Mouse (Mus musculus) intestine, postnatal 0 days (tissue): ENCODE measurements at regions not wholly inside any gene's neighbourhood (a gene's known extent, or its start where the extent isn't known, plus 50 kb on each side); places are given as distances from the start of the nearest gene placed in this dataset.

Experiments used
- ATAC-seq: fragments of 200-750 bp; cut with Nextera tagmentation; 2 replicates; pipeline ENCODE4 v1.8.0; 2017; ENCODE audit warnings: mild to moderate bottlenecking, moderate TSS enrichment, moderate library complexity
- H3K27ac ChIP-seq: fragments of 300-500 bp; sonication (generic); 2 replicates; pipeline ENCODE4 v1.5.1; 2014; ENCODE audit warnings: mild to moderate bottlenecking, low read depth, low read length, moderate library complexity
- H3K27me3 ChIP-seq: fragments of 300-500 bp; sonication (generic); replicated peaks from 2 replicates; pipeline ENCODE4 v1.6.1; 2014; ENCODE audit warnings: low read length, mixed read lengths; ENCODE audit not compliant: control insufficient read depth, insufficient read depth
- H3K36me3 ChIP-seq: fragments of 300-500 bp; sonication (generic); 2 replicates; pipeline ENCODE4 v1.6.1; 2014; ENCODE audit warnings: mild to moderate bottlenecking, moderate library complexity; ENCODE audit not compliant: control insufficient read depth, insufficient read depth
- H3K4me1 ChIP-seq: fragments of 300-500 bp; sonication (generic); replicated peaks from 2 replicates; pipeline ENCODE4 v1.6.1; 2014; ENCODE audit warnings: antibody characterized with exemption, low read length, mixed read lengths; ENCODE audit not compliant: control insufficient read depth, insufficient read depth
- H3K4me2 ChIP-seq: fragments of 300-500 bp; sonication (generic); replicated peaks from 2 replicates; pipeline ENCODE4 v1.6.1; 2014; ENCODE audit warnings: low read depth, mild to moderate bottlenecking, moderate library complexity
- H3K4me3 ChIP-seq: fragments of 300-500 bp; sonication (generic); 2 replicates; pipeline ENCODE4 v1.5.1; 2014; ENCODE audit warnings: low read depth, low read length
- H3K9ac ChIP-seq: fragments of 300-500 bp; sonication (generic); 2 replicates; pipeline ENCODE4 v1.6.1; 2014; ENCODE audit warnings: mild to moderate bottlenecking, low read depth, low read length
- H3K9me3 ChIP-seq: fragments of 300-500 bp; sonication (generic); 2 replicates; pipeline ENCODE4 v1.6.1; 2016; ENCODE audit warnings: mixed run types; ENCODE audit not compliant: control insufficient read depth
- CTCF ChIP-seq: sonication (generic); IDR thresholded peaks from 2 replicates; pipeline ENCODE4 v1.5.1; 2016; ENCODE audit warnings: low read depth, mild to moderate bottlenecking, control low read depth, antibody characterized with exemption, moderate library complexity
- WGBS: fragments of 180-500 bp; shearing (Covaris S2); extraction: QIAGEN DNeasy Blood & Tissue Kit; methylation state at CpG from one replicate; pipeline ENCODE4 v1.1.7; 2014; 5-methylcytosine and 5-hydroxymethylcytosine counted together

GRCm38 (mm10) chr13:6802243-6803157 is 153.9 kb upstream of the Pfkp start:
- no peak overlapping the region for H3K4me3 ChIP-seq
- no peak overlapping the region for H3K9ac ChIP-seq
- no peaks in the 10 kb centered on the region for H3K36me3 ChIP-seq
- no peak for ATAC-seq
- H3K9me3 ChIP-seq, result no peaks in the 10 kb centered on the region
- no peaks in the 10 kb centered on the region for H3K4me1 ChIP-seq
- H3K27me3 ChIP-seq, result no peaks in the 10 kb centered on the region
- TF ChIP-seq CTCF, result no peak
- H3K4me2 ChIP-seq, result no peak overlapping the region
- H3K27ac ChIP-seq, result no peak overlapping the region
- 58% methylated on average over 5 of the region's 5 CpGs for WGBS

GRCm38 (mm10) chr13:6767936-6768588 is 119.5 kb upstream of the Pfkp start:
- no peak overlapping the region for H3K4me2 ChIP-seq
- H3K27me3 ChIP-seq, result no peaks in the 10 kb centered on the region
- no peak overlapping the region for H3K9ac ChIP-seq
- H3K9me3 ChIP-seq, result no peaks in the 10 kb centered on the region
- no peak overlapping the region for H3K4me3 ChIP-seq
- TF ChIP-seq CTCF, result no peak
- no peaks in the 10 kb centered on the region for H3K36me3 ChIP-seq
- WGBS, result 83% methylated on average over 6 of the region's 6 CpGs
- no peaks in the 10 kb centered on the region for H3K4me1 ChIP-seq
- no peak overlapping the region for H3K27ac ChIP-seq
- ATAC-seq, result no peak

GRCm38 (mm10) chr13:6757151-6757550 is 108.6 kb upstream of the Pfkp start:
- Histone ChIP-seq H3K27ac (no peak overlapping the region), H3K4me3 (no peak overlapping the region), H3K36me3 (no peaks in the 10 kb centered on the region), H3K4me1 (no peaks in the 10 kb centered on the region), H3K9me3 (no peaks in the 10 kb centered on the region), H3K27me3 (no peaks in the 10 kb centered on the region), H3K4me2 (no peak overlapping the region), H3K9ac (no peak overlapping the region)
- ATAC-seq, result no peak
- peak; percentile 66 for TF ChIP-seq CTCF
- WGBS, result 60% methylated on average over 1 of the region's 1 CpGs

GRCm38 (mm10) chr13:6751599-6751998 is 103.0 kb upstream of the Pfkp start:
- Histone ChIP-seq H3K9ac (no peak overlapping the region), H3K27me3 (no peaks in the 10 kb centered on the region), H3K9me3 (no peaks in the 10 kb centered on the region), H3K4me2 (no peak overlapping the region), H3K4me3 (no peak overlapping the region), H3K27ac (no peak overlapping the region), H3K36me3 (no peaks in the 10 kb centered on the region), H3K4me1 (no peaks in the 10 kb centered on the region)
- WGBS, result 82% methylated on average over 5 of the region's 5 CpGs
- no peak for TF ChIP-seq CTCF
- ATAC-seq, result no peak

- no peak overlapping the region for H3K9ac ChIP-seq
- H3K9me3 ChIP-seq, result no peaks in the 10 kb centered on the region
- no peak overlapping the region for H3K4me2 ChIP-seq
- no peaks in the 10 kb centered on the region for H3K4me1 ChIP-seq
- H3K4me3 ChIP-seq, result no peak overlapping the region
- no peaks in the 10 kb centered on the region for H3K27me3 ChIP-seq
- H3K36me3 ChIP-seq, result no peaks in the 10 kb centered on the region
- no peak overlapping the region for H3K27ac ChIP-seq
- ATAC-seq, result no peak
- WGBS, result 51% methylated on average over 1 of the region's 1 CpGs
- no peak for TF ChIP-seq CTCF
Observed at GRCm38 (mm10) chr13:6751149-6751548, 102.6 kb upstream of the Pfkp start.

GRCm38 (mm10) chr13:6741916-6742315 is 93.3 kb upstream of the Pfkp start:
- Histone ChIP-seq H3K9me3 (no peaks in the 10 kb centered on the region), H3K4me3 (no peak overlapping the region), H3K27me3 (no peaks in the 10 kb centered on the region), H3K4me1 (no peaks in the 10 kb centered on the region), H3K4me2 (no peak overlapping the region), H3K36me3 (no peaks in the 10 kb centered on the region), H3K9ac (no peak overlapping the region), H3K27ac (no peak overlapping the region)
- no peak for ATAC-seq
- WGBS, result 78% methylated on average over 4 of the region's 4 CpGs
- TF ChIP-seq CTCF, result no peak
